Mouse (Mus musculus) hindbrain, embryonic 14.5 days (tissue): ENCODE data around the gene Snapin. TPM values are rescaled to one million over a fixed set of nuclear protein-coding genes. Genes with fewer than 3 reads are reported as not detected.

Experiments
- ATAC-seq: fragments of 200-750 bp; cut with Nextera tagmentation; 2 replicates; pipeline ENCODE4 v1.8.0; 2017; ENCODE audit warnings: moderate number of reproducible peaks, mild to moderate bottlenecking, moderate TSS enrichment, moderate library complexity; ENCODE audit not compliant: low FRiP score
- DNase-seq: peaks from one replicate; pipeline ENCODE4 v3.0.0-alpha.2; 2015; ENCODE audit warnings: low spot score
- H3K27ac ChIP-seq: fragments of 300-500 bp; sonication (generic); 2 replicates; pipeline ENCODE4 v1.5.1; 2014; ENCODE audit warnings: mild to moderate bottlenecking, moderate library complexity
- H3K27me3 ChIP-seq: fragments of 300-500 bp; sonication (generic); 2 replicates; pipeline ENCODE4 v1.6.1; 2014; ENCODE audit warnings: mild to moderate bottlenecking, low read length, mixed read lengths; ENCODE audit not compliant: control insufficient read depth, insufficient read depth
- H3K36me3 ChIP-seq: fragments of 300-500 bp; sonication (generic); replicated peaks from 2 replicates; pipeline ENCODE4 v1.6.1; 2014; ENCODE audit not compliant: control insufficient read depth, insufficient read depth
- H3K4me1 ChIP-seq: fragments of 300-500 bp; sonication (generic); replicated peaks from 2 replicates; pipeline ENCODE4 v1.6.1; 2014; ENCODE audit warnings: antibody characterized with exemption, low read length, mixed read lengths; ENCODE audit not compliant: control insufficient read depth, insufficient read depth
- H3K4me2 ChIP-seq: fragments of 300-500 bp; sonication (generic); replicated peaks from 2 replicates; pipeline ENCODE4 v1.6.1; 2014; ENCODE audit warnings: mild to moderate bottlenecking, moderate library complexity
- H3K4me3 ChIP-seq: fragments of 300-500 bp; sonication (generic); replicated peaks from 2 replicates; pipeline ENCODE4 v1.5.1; 2014; ENCODE audit warnings: mild to moderate bottlenecking, low read length
- H3K9ac ChIP-seq: fragments of 300-500 bp; sonication (generic); 2 replicates; pipeline ENCODE4 v1.6.1; 2014
- H3K9me3 ChIP-seq: fragments of 300-500 bp; sonication (generic); 2 replicates; pipeline ENCODE4 v1.6.1; 2016; ENCODE audit warnings: low read length; ENCODE audit not compliant: control insufficient read depth
- WGBS: fragments of 180-500 bp; shearing (Covaris S2); extraction: QIAGEN DNeasy Blood & Tissue Kit; methylation state at CpG from one replicate; pipeline ENCODE4 v1.1.7; 2014; 5-methylcytosine and 5-hydroxymethylcytosine counted together
- polyA plus RNA-seq: library from polyadenylated mRNA; unstranded; fragments of >200 nt; fragmentation: Nextera tagmentation; extraction: Ambion mirVana; gene quantifications from 2 replicates; pipeline ENCODE4 v1.2.1, GENCODE M21; 2014

Snapin gene
- polyA plus RNA-seq = 86.8 and 94.0 TPM in 2 replicates

DNA sequence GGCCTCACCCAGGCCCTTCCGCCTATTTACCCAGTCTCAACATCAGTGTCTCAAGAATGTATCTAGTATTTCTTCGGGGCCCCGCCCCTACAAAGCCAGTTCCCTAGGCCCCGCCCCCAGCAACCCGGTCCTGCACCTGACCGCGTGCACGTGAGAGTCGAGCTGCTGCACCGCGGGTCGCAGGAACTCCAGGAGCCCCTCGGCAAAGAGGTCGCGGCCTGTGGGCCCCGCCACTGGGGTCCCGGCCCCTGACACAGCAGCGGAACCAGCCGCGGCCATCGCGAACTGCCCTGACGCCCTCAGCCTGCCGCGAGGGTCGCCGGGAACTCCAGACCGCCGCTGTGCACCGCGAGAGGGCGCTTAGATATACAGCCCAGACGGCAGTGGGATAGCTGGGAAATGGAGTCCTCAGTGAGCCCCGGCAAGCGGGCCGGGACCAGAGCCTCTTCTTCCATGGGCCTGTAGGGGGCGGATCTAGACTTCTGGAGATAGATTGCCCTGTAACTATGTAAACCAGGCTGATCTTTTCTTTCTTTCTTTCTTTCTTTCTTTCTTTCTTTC is at the start of gene Snapin:
Snapin (minus strand) TSS at position 338 of the 561 bp plus-strand sequence.
- Histone ChIP-seq H3K36me3 (peaks cover 45% of the 10 kb centered on the region), H3K9ac (peak within 1 kb of the TSS; percentile 72), H3K4me3 (peak within 1 kb of the TSS; percentile 67), H3K4me2 (peak within 1 kb of the TSS; percentile 80), H3K4me1 (peaks cover 8% of the 10 kb centered on the region), H3K27ac (peak within 1 kb of the TSS; percentile 38; the same call in 1 of the 2 replicates), H3K27me3 (no peaks in the 10 kb centered on the region), H3K9me3 (no peaks in the 10 kb centered on the region)
- ATAC-seq (peak; percentile 98), DNase-seq (peak; percentile 91)
- under 1% methylated on average over 37 of the region's 37 CpGs for WGBS

DNA sequence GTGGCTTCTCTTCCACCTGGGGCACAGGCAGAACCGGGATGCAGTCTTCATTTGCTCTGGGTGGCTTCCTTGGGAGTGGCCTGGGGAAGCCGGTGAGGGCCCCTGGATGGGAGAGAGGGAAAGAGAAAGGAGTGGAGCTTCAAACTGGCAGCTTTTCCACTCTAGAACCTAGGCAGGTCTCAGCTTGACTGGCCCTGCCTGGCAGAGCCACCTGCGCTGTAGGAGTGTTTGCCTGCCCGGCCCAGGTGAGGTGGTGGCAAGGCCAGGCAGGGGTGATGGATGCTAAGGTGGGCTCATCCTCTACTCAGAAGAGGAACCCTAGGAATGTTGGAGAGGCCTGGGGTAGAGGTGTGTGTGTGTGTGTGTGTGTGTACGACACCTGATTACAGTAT is 47.1 kb upstream of the Snapin start:
- no peak overlapping the region for H3K27ac ChIP-seq
- no peak overlapping the region for H3K4me2 ChIP-seq
- DNase-seq = no peak
- 0 out of 2 replicates have a peak, but pooled peaks cover 4% of the 10 kb centered on the region for H3K4me1 ChIP-seq
- H3K9me3 ChIP-seq = no peaks in the 10 kb centered on the region
- no peak overlapping the region for H3K4me3 ChIP-seq
- no peak for ATAC-seq
- WGBS = 85% methylated on average over 5 of the region's 5 CpGs
- no peaks in the 10 kb centered on the region for H3K27me3 ChIP-seq
- H3K9ac ChIP-seq = no peak overlapping the region
- no peaks in the 10 kb centered on the region for H3K36me3 ChIP-seq

DNA sequence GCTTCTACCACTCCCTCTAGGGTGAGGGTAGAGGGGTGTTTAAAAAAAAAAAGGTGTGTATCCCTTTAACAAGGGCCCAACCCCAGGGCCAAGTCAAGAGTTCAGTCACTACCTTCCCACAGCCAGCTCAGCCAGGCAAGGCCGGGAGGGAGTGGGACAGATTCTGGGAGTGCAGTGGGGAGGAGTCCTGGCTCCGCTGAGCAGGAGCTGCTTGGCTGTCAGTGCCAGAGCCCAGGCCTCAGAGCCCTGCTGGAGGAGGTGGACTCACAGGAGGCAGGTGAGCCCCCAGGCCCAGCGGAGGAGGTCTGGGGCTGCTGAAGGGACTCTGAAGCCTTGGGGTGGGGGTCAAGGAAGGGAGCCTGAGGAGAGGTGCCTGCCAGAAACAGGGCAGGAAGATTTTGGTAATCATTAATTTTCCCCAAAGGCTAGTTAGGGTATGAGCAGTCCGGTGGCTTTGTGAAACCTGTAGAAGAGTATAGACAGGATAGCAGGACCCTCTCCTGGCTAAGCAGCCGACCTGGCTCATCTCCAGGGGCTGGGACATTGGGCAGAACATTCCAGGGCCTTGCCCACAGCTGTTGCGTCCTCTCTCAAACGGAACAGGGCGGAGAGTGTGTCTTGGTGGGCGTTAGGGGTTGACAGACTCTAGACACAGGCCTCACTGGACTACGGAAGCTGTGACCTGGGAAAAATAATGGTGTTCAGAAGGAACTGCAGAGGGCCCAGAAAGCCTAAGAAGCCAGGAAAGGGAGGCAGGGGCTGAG is 46.5 kb upstream of the Snapin start, which contains the start of gene S100a16:
S100a16 (plus strand) TSS at position 114 of the 764 bp plus-strand sequence.
- Histone ChIP-seq H3K9me3 (no peaks in the 10 kb centered on the region), H3K4me1 (0 out of 2 replicates have a peak, but pooled peaks cover 4% of the 10 kb centered on the region), H3K27me3 (no peaks in the 10 kb centered on the region), H3K9ac (no peak within 1 kb of the TSS), H3K4me2 (no peak within 1 kb of the TSS; the same call in 1 of the 2 replicates), H3K4me3 (no peak within 1 kb of the TSS), H3K36me3 (no peaks in the 10 kb centered on the region), H3K27ac (no peak within 1 kb of the TSS)
- WGBS = 43% methylated on average over 10 of the region's 10 CpGs
- ATAC-seq = no peak
- no peak for DNase-seq

DNA sequence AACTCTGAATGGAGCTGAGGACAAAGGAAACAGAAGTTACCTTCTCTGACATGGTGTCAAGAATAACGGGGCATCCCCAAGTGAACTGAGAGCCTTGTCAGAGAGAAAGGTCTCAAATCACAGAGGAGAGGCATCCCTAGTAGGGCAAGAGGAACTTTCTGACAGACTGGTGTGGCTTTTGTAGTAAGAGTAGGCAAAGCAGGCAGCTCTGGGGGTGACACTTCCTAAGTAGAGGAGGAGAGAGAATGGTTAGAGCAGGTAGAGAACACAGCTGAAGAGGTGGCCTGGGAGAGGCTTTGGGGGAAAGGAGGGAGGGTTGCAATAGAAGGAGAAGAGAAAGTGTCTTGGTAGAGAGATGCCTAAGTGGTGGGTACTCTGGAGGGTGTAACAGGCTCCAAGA is 44.6 kb upstream of the Snapin start:
- Histone ChIP-seq H3K4me3 (no peak overlapping the region), H3K27ac (no peak overlapping the region), H3K4me2 (no peak overlapping the region), H3K9ac (no peak overlapping the region), H3K9me3 (no peaks in the 10 kb centered on the region), H3K27me3 (no peaks in the 10 kb centered on the region), H3K4me1 (no peaks in the 10 kb centered on the region), H3K36me3 (no peaks in the 10 kb centered on the region)
- ATAC-seq = no peak
- DNase-seq = no peak
- 77% methylated on average over 1 of the region's 1 CpGs for WGBS

DNA sequence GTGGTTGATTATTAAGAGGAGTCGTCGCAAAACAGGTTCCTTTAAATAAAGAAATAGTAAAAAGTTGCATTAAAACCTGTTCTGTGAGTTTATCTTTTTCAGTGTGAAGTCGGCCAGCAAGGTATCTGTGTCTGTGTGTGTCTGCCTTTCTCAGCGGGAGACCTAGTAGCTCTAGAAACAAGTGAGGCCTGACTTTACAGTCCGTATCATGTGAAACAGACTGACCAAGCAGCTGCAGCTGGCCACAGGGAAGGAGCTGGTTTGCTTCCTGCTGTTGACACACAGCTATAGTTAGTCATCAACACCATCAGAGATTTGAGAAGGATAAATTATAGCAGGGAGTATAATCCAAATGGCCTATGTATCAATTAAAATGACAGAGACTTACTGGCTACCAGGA is 40.9 kb upstream of the Snapin start:
- no peak for ATAC-seq

DNA sequence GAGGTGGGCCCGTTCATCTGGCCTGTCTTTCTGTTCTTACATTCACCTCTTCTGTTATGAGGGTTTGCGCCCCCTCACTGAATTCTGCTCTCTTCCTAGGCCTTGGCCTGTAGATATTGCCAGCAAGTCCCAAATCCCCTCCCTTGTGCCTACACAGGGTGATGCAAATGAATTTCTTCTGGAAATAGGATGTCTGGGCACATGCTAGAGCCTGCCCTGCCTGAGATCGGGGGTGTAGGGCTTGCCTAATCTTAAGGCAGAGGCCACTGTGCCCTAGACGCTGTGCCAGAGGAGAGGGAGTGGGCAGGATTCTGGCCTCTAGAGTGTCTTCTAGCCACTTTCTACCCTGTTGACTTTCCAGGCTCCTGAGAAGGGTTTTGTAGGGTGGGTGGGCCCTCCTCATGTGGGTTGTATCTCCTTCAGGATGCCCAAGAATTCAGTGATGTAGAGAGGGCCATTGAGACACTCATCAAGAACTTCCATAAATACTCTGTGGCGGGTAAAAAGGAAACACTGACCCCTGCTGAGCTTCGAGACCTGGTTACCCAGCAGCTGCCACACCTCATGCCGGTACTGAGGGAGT is 36.5 kb upstream of the Snapin start:
- DNase-seq = no peak
- Histone ChIP-seq H3K36me3 (no peaks in the 10 kb centered on the region), H3K4me1 (no peaks in the 10 kb centered on the region)

More for the DNA sequence above, 40.9 kb upstream of the Snapin start:
- WGBS = 76% methylated on average over 5 of the region's 5 CpGs
- Histone ChIP-seq H3K36me3 (no peaks in the 10 kb centered on the region), H3K27me3 (no peaks in the 10 kb centered on the region), H3K27ac (no peak overlapping the region), H3K4me3 (no peak overlapping the region), H3K9ac (no peak overlapping the region), H3K4me1 (no peaks in the 10 kb centered on the region), H3K4me2 (no peak overlapping the region), H3K9me3 (no peaks in the 10 kb centered on the region)
- no peak for DNase-seq

DNA sequence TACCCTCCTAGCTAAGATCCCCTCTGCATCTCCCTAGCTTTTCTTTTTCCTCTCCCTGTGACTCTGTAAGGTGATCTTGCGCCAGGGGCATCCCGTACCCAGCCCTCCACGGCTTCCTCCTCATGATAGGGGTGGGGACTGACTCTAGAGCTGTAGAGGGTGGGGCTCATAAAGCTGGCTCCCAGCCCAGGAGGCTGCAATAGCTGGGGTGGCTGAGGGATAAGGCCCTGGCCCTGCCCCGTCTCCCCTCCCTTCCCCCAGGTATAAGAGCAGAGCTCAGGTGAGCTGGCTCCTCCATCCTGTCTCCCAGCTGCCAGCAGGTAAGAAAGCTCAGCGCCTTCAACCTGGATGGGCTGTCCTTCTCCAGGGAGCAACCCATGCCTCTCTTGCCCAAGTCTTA is 35.7 kb upstream of the Snapin start, which contains the start of gene S100a14:
S100a14 (plus strand) TSS at position 277 of the 400 bp plus-strand sequence.
- Histone ChIP-seq H3K27me3 (no peaks in the 10 kb centered on the region), H3K9ac (no peak within 1 kb of the TSS), H3K4me2 (no peak within 1 kb of the TSS), H3K4me1 (no peaks in the 10 kb centered on the region), H3K4me3 (no peak within 1 kb of the TSS), H3K27ac (no peak within 1 kb of the TSS), H3K36me3 (no peaks in the 10 kb centered on the region), H3K9me3 (peaks cover 3% of the 10 kb centered on the region; the same call in 1 of the 2 replicates)
- 81% methylated on average over 5 of the region's 5 CpGs for WGBS
- no peak for ATAC-seq
- no peak for DNase-seq

More for the DNA sequence above, 36.5 kb upstream of the Snapin start:
- H3K27ac ChIP-seq = no peak overlapping the region
- no peak overlapping the region for H3K9ac ChIP-seq
- no peak overlapping the region for H3K4me2 ChIP-seq
- no peak overlapping the region for H3K4me3 ChIP-seq
- H3K27me3 ChIP-seq = no peaks in the 10 kb centered on the region
- H3K9me3 ChIP-seq = peaks cover 3% of the 10 kb centered on the region; the same call in 1 of the 2 replicates
- ATAC-seq = no peak
- 90% methylated on average over 7 of the region's 7 CpGs for WGBS

DNA sequence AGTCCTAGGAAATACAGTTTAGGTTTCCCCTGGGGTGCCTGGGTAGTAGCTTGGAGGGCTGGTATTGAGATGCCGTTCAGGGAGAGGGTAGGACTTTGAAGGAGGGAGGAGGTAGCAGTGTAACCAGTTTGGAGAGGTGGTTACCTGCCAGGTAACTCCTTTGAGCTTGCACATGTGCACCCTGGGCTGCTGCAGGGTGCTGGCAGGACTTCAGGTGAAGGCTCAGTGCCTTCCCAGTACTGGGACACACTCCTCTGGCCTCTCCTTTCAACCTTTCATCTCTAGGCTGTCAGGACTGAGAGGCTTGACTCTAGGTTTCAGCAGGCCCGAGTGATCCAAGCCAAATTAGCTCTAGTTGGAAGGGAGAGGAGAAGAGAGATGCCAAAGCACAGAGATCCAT is 35.2 kb upstream of the Snapin start:
- Histone ChIP-seq H3K4me1 (no peaks in the 10 kb centered on the region), H3K9ac (no peak overlapping the region), H3K27me3 (no peaks in the 10 kb centered on the region), H3K36me3 (no peaks in the 10 kb centered on the region), H3K4me2 (no peak overlapping the region), H3K9me3 (peaks cover 3% of the 10 kb centered on the region; the same call in 1 of the 2 replicates), H3K4me3 (no peak overlapping the region), H3K27ac (no peak overlapping the region)
- no peak for DNase-seq
- WGBS = 88% methylated on average over 2 of the region's 2 CpGs
- ATAC-seq = no peak

DNA sequence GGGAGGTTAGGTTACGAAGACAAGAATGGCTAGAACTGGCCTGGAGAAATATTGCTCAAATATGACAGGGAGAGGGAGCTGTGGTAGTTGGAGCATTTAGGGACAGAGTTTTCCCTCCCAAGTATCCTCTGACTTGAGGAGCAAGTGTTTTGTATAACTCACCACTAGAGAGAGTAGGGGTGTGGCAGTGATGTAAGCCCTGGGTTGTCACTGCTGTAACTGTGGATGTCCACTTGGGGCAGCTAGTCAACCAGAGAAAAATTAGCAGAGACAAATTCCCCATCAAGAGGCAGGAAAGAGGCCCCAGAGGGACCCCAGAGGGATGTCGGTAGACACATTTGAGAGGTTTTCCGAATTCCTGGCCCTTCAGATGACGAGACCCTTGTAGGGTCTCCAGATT is 34.6 kb upstream of the Snapin start:
- no peaks in the 10 kb centered on the region for H3K27me3 ChIP-seq
- ATAC-seq (no peak), DNase-seq (peak; percentile 45)
- no peak overlapping the region for H3K4me2 ChIP-seq
- H3K27ac ChIP-seq = no peak overlapping the region
- H3K9ac ChIP-seq = no peak overlapping the region
- no peaks in the 10 kb centered on the region for H3K36me3 ChIP-seq
- H3K9me3 ChIP-seq = peaks cover 3% of the 10 kb centered on the region; the same call in 1 of the 2 replicates
- 64% methylated on average over 4 of the region's 4 CpGs for WGBS
- H3K4me1 ChIP-seq = no peaks in the 10 kb centered on the region
- H3K4me3 ChIP-seq = no peak overlapping the region
